Mouse (Mus musculus) heart, postnatal 25 days (tissue): ENCODE results near the gene Fkbpl. TPM values are rescaled to one million over a fixed set of nuclear protein-coding genes. Genes with fewer than 3 reads are reported as not detected.

Source experiments
- DNase-seq: peaks from one replicate; pipeline ENCODE4 v3.0.0; 2022; ENCODE audit warnings: low spot score
- intact Hi-C: fragments of 180-260 bp; cut with DNase I; formaldehyde crosslinking; loops from one replicate; pipeline ENCODE4 v1.15.1; 2025
- total RNA-seq, 2 experiments: library from RNA; stranded (reverse); gene quantifications; 2 replicates each; pipeline ENCODE4 v1.2.3; 2021

Fkbpl gene
- total RNA-seq, 2 experiments from 2014 or later = 6.2 to 6.6 TPM

- intact Hi-C loops = no loop called here
- no peak for DNase-seq
Measured at GRCm38 (mm10) chr17:34626062-34626772, 18.3 kb upstream of the Fkbpl start.

GRCm38 (mm10) chr17:34626773-34627092 is 17.8 kb upstream of the Fkbpl start:
- no peak for DNase-seq
- intact Hi-C loops = no loop called here

DNA sequence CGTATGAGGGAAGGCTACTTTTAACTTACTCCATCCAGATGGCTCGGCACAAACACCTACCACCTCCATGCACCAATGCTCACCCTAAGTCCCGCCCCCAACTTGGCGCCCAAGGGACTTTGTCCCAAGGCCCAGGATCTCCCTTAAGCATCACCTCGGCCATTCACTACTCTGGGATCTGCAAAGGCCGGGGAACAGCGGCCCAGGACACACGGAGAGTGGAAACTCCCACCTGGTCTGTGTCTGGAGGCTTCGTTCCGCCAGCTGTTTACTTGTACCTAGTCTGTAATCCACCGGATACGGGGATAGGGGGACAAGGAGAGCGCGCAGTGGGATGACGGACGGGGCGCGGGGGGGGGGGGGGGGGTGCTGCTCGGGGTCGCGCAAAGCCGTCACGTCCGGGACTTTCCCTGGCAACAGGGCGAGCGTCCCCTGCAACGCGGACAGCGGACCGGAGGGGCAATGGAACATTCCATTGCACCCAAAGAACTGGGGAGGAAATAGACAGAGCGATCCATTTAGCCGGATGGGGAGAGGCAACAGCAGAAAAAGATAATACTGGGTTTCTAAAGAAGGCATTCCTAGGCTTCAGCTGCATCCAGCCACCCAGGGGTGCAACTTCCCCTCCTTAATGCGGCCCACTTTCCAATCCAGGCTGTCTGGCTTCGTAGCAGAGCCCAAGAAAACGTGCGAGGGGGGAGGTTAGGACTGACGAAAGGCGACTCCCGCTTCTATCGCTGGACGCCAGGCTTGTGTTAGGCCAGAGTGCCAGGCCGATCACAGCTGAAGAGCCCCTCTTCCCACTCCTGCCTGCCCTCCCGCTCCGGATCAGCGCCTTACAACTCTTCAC is 17.2 kb upstream of the Fkbpl start:
- intact Hi-C loops = no loop called here
- DNase-seq = peak; percentile 81

DNA sequence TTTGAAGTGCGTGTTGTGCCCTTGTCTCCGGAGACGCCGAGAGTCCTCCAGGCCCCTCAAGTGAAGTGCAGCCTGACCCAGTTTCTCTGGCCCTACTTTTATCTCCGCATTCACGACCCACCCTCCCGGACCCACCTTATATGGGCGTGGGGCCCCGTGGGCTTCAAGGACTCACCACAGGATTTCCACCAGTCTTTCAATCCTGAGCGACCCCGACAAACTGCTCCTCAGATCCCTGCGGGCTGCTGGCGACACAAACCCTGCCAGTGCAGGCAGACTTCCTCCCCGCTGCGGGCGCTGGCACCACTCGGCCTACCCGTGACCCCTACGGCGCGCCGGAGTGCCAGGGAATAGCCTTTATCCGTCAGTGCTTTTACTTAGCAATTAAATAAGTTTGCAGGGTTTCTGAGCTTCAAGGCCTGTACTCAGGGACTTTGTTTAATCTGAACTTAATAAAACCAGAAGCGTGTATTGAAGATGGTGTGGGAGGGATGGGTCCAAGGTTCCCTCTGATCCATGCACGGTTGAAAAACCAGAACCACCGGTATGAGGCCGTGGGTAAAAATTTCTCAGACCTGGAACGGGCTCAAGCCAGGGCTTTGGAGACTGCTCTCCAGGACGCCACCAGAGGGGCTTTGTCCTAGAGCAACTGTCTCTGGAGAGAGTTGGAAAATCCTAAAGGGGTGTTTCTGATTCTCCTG is 16.5 kb upstream of the Fkbpl start, which contains the start of gene Ppt2:
TSS of gene Ppt2 (minus strand) at position 568 of the 701 bp plus-strand sequence.
- intact Hi-C loops = no loop called here
- peak; percentile 33 for DNase-seq

GRCm38 (mm10) chr17:34628644-34628967 is 16.0 kb upstream of the Fkbpl start:
- intact Hi-C loops = no loop called here

DNA sequence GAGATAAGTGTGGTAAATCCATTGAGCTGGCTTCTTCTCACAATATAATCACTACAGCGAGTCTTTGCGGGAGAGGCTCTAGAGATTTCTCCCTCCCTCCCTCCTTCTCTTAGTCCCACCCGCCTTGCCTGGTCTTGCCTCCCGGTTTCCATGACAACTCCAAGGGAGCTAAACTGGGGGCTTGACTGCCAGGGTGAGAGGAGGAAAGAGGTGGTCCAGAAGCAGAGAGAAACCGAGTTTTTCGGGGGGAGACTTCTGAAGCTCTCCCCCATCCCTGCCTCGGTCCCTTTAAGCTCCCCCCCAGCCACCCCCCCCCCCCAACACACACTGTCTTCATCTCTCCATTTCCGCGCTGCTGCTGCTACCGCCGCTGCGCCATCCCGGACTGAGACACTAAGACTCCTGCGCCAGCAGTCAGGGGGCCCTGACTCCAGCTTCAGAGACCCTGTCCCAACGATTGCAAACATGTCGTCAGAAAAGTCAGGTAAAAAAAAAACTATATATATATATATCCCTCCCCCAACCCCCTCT is 15.3 kb upstream of the Fkbpl start, which contains the start of gene Prrt1:
TSS of gene Prrt1 (plus strand) at position 313 of the 531 bp plus-strand sequence.
- DNase-seq = no peak
- intact Hi-C loops = no loop called here

More at GRCm38 (mm10) chr17:34628644-34628967, 16.0 kb upstream of the Fkbpl start:
- no peak for DNase-seq

DNA sequence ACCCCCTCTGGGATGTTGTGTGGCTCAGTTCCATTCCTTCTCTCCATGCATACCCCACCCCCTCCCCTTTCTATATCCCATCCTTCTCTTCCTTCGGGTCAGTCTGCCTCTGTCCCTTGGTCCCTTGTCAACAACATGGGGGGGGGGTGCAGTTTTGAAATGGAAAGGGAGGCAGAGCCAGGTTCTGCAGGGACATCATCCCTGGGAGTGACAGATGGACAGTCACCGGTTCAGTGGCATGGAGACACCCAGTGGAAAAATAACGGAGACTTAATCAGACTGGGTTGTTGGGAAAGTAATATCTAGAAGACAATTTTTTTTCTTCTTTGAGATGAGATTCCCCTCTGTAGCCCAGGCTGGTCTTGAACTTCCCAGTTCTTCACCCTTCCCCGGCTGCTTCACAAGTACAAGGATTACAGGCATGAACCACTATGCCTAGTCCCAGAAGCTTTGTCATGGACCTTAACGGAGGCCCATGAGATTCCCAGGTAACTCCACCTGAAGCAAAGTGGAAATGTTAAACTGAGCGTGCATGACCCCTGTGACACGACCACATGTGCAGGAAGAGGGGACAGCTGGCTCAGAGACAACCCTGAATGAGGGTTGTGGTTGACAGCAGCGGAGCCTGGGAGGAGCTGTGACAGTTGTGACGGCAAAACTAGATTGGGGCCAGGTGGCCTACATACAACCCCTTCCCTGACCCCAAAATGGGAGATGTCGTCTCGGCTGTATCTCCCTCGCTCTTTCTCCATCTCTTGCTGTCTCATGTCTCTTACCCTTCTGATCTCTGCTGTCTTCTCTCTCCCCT is 14.6 kb upstream of the Fkbpl start:
- intact Hi-C loops = no loop called here
- DNase-seq = no peak

GRCm38 (mm10) chr17:34630761-34631301 is 13.7 kb upstream of the Fkbpl start:
- intact Hi-C loops = no loop called here

DNA sequence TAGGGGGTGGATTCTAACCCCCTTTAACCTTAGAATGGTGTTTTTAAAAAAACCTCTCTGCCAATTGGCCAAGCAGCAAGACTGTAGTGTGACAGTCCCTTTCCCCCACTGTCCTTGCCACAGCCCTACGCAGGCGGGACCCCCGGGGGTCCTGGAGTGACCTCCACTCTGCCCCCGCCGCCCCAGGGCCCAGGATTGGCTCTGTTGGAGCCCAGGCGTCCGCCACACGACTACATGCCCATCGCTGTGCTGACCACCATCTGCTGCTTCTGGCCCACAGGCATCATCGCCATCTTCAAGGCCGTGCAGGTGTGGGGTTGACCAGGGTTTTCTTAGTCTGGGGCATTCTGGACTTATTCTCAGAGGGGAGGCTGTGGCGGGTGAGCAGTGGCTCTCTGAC is 12.9 kb upstream of the Fkbpl start:
- no peak for DNase-seq
- intact Hi-C loops = no loop called here

More at GRCm38 (mm10) chr17:34630761-34631301, 13.7 kb upstream of the Fkbpl start:
- no peak for DNase-seq

- DNase-seq = peak; percentile 82
Measured at GRCm38 (mm10) chr17:34632261-34632691, 12.3 kb upstream of the Fkbpl start.

GRCm38 (mm10) chr17:34635671-34636070 is 8.9 kb upstream of the Fkbpl start:
- intact Hi-C loops = no loop called here
- no peak for DNase-seq

More at GRCm38 (mm10) chr17:34632261-34632691, 12.3 kb upstream of the Fkbpl start:
- intact Hi-C loops = no loop called here

DNA sequence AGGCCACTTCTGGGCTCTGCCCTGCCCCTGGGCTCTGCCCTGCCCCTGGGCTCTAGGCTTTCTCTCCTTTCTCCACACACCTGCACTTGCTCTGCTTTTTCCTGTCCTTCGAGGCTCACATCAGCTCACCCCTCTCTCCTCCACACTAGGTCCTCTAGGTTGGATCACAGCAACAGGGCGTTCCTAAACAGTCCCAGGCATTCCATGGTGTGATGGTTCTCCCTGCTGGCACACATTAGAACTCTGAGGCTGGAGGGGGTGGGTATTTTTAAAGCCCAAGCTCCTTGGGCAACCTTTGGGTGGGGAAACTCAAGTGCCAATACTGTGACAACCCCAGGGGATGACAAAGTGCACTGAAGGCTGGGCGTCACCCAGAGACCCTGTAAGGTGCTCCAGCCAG is 7.1 kb upstream of the Fkbpl start:
- no peak for DNase-seq
- intact Hi-C loops = no loop called here

DNA sequence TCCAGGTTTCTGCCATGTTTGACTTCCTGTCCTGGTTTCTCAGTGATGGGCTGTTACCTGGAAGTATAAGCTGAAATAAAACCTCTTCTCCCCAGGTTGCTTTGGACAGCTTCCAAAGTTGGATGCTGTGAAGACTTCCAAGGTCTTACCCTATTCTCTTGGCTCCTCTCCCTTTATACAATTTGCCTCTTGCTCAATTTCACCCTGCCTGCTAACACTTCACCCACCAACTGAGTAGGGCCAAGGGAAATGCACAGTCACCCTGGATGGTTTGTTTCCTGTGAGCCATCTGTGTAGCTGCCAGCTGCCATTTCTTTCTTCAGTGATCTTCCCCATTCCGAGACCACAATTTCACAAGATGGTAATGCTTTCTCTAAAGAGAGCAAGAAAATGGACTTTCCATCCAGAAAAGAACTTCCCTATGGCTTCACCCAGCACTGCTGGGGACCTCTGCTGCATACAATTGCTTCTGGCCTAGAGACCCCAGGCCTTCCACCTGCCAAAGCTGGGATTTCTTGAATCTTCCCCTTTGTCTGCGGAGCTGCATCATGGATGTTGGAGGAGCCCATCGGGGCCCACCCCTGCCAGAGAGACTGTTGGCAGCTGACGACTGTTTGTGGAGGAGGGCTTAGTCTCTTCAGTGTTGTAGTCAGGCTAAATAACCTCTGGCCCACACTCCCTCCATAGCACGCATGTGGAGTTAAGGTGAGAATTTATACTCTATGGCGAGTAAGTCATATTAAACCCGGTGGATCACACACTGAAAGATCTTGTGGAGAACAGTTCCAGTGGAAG is 4.9 kb upstream of the Fkbpl start:
- DNase-seq = no peak
- intact Hi-C loops = no loop called here

DNA sequence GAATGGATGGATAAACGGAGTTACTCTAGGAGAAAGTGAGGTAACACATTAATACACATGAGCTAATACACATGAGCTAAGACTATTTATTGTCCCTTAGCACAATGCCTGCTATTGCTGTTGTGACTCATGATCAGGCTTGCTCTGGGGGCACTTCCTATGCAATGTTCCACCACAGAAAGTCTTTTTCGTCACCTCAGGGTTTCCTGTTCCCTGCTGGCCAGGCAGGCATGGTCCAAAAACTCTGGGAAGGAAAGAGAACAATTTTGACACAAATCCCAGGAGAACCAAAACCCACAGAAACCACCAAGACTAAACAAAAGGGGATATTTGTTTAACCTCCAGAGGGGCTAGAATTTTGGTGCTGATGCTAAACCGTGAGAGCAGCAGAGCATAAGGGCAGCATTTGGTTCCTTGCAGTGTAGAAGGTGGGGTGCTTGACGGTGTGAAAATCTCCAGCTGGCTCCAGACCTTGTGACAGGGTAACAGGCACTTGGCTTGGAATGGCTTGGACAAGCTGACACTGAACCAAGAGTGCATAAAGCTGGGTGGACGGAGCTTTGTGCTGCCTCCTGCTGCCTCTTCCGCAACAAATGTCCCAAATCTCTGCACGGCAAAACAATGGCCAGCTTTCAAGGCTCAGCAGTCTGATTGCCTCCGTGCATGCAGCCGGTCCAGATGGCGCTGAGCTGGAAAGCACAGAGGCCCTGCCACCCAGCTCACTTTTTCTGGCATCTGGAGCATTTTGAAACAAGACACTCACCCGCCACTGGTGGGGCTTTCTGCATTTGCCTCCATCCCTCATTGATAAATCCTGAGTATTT is 3.6 kb upstream of the Fkbpl start:
- DNase-seq = peak; percentile 55
- intact Hi-C loops = no loop called here

DNA sequence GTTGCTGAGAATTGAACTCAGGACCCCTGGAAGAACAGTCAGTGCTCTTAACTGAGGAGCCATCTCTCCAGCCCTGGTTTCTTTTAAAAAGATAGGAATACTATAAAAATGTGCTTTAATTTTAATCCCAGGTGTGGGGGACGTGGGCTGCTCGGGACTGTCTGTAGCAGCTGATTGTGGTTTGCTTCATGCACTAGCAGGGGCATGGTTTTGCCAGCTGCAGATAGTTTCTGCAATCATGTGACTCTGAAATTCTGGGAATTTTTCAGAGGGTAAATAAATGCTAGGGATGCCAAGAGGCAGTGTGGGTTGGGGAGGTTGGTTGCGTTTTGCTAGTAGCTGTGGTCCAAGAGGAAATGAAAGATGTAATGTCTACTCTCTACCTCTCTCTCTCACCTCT is 2.6 kb upstream of the Fkbpl start:
- no peak for DNase-seq
- intact Hi-C loops = no loop called here

- DNase-seq = no peak
- intact Hi-C loops = no loop called here
Measured at GRCm38 (mm10) chr17:34643379-34643778, 1.2 kb upstream of the Fkbpl start.

- no peak for DNase-seq
- intact Hi-C loops = no loop called here
Measured at GRCm38 (mm10) chr17:34643944-34644343, 620 bp upstream of the Fkbpl start.
